Mouse (Mus musculus) bone marrow, adult 2 months (tissue): ENCODE data around the gene Ppp4r3a. TPM values are rescaled to one million over a fixed set of nuclear protein-coding genes. Genes with fewer than 3 reads are reported as not detected.
A peak's percentile ranks its signal among the peaks of the same experiment; 100 is the strongest.

ENCODE experiments used
- H3K27ac ChIP-seq: fragments of 200-500 bp; 2 replicates; pipeline ENCODE4 v1.5.1; 2012; ENCODE audit warnings: low read depth, mild to moderate bottlenecking, control low read depth, inconsistent platforms, low read length; ENCODE audit not compliant: control insufficient read depth, poor library complexity, insufficient read depth
- H3K4me1 ChIP-seq: fragments of 200-500 bp; 2 replicates; pipeline ENCODE4 v1.6.1; 2011; ENCODE audit warnings: low read length; ENCODE audit not compliant: control insufficient read depth, insufficient read depth
- H3K4me3 ChIP-seq: fragments of 200-500 bp; replicated peaks from 2 replicates; pipeline ENCODE3; 2011; ENCODE audit warnings: mild to moderate bottlenecking, low read depth, low read length, control low read depth; ENCODE audit not compliant: control insufficient read depth
- CTCF ChIP-seq: fragments of 200-500 bp; IDR thresholded peaks from 2 replicates; pipeline ENCODE4 v1.5.1; 2011; ENCODE audit warnings: low read length, control low read depth; ENCODE audit not compliant: control insufficient read depth, insufficient read depth
- POLR2A ChIP-seq: fragments of 200-500 bp; IDR thresholded peaks from 2 replicates; pipeline ENCODE4 v1.6.1; 2011; ENCODE audit warnings: low read depth, mild to moderate bottlenecking, control low read depth, low read length, borderline replicate concordance; ENCODE audit not compliant: control insufficient read depth
- WGBS: fragments of 180-500 bp; shearing (Covaris S2); methylation state at CpG from one replicate; pipeline ENCODE4 v1.1.7; 2018; 5-methylcytosine and 5-hydroxymethylcytosine counted together
- polyA plus RNA-seq: library from polyadenylated mRNA; stranded (reverse); fragments of >200 nt; gene quantifications from 2 replicates; pipeline ENCODE4 v1.2.4, GENCODE M21; 2011; ENCODE audit warnings: low replicate concordance; ENCODE audit not compliant: missing spikeins, insufficient read depth, insufficient read length

Ppp4r3a gene
- polyA plus RNA-seq, 1 experiment, result 45.0 TPM

DNA sequence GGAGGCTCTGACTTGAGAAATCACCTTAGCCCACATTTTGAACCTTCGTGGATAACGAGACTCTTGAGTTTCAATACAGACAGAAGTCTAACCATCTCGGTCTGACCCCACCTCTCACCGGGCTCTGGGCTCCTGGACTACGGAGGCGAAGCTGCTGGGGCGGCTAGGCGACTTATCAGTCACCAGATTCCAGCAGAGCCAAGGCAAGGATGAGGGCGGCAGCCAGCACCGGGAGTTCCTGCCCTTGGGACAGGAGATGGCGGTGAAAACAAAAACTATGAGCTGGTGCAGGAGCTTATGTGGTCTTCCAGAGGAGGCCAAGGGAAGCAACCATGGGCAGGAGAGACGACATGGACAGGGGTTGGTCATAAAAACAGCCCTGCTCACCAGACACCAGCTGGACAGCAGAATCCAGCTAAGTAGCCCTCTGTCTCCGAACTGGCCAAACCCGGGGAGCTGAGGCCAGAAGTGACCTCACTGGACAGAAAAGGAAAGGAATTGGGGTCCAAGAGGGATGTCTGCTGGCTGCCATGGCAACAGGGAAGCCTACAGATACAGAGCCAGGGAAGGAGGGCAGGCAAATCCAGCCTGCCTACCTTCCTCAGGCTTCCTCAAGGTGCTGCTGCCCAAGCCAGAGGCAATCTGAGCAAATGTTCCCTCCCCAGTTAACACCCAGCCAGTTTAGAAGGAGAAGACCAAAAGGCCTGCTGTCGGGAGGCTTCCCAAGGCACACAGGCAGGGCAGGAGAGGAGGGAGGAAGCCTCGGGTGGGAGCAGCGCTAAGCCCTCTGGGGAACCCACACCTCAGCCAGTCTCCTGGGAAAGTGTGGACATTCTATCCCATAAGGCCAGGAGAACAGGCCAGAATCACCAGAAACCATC, 71.1 kb downstream of the Ppp4r3a start:
- Histone ChIP-seq H3K4me1 (peaks cover 29% of the 10 kb centered on the region), H3K4me3 (no peak overlapping the region), H3K27ac (no peak overlapping the region; the same call in 1 of the 2 replicates)
- 79% methylated on average over 17 of the region's 17 CpGs for WGBS
- TF ChIP-seq CTCF (no peak), POLR2A (no peak)

DNA sequence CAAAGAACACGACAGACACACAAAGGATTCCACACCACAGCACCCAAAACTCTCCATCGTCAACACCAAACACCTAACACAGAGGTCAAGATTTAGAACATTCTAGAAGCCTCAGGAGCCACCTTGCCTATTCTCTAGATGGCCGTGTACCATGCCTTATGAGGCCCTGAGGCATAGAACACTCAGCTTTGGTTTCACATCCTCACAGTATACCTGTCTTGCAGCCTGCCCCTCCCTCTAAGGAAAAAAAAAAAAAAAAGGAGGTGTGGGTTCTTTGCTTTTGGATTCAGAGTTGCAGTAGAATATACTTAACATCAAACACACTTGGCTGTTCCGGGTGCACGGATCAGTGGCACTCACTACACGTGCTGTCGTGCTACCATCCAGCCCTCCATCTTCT, 72.5 kb downstream of the Ppp4r3a start:
- Histone ChIP-seq H3K27ac (no peak overlapping the region), H3K4me1 (peaks cover 25% of the 10 kb centered on the region), H3K4me3 (no peak overlapping the region)
- no peak for TF ChIP-seq POLR2A
- no peak for TF ChIP-seq CTCF
- WGBS, result 87% methylated on average over 7 of the region's 7 CpGs

DNA sequence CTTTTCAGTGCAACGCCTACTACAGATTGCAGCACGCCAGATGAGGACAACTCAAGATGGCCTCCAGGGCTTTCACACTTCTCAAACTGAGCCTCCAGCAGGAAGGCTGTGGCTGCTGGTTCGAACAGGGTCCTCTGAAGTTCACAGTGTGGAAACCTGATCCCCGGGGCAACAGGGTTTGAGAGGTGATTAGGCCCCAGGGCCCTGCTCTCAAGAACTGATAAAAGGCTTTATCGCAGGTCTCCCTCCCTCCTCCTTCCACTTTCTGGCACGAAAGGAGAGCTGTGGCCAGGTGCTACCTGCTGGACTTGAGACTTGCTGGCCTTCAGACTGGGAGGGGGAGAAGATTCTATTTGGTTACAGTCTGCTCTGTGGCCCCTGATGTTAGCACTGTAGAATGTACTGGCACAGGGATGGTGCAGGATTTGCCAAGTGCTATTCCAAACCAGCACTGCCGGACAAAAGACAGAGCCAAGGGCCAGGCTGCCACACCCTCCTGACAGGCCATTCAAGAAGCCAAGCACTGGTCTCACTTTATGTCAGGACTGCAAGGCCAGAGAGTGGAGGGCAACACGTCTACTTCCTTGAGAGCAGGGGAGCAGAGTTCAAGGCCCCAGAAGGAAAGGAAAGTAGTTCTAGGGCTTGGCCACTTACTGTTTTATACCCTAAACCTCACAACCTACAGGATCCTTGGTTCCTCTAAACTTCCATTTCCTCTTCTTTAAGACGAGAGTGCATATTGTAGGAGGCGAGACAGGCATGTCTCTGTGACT, 73.2 kb downstream of the Ppp4r3a start:
- WGBS, result 57% methylated on average over 10 of the region's 10 CpGs
- H3K4me3 ChIP-seq, result no peak overlapping the region
- H3K4me1 ChIP-seq, result peaks cover 25% of the 10 kb centered on the region
- TF ChIP-seq CTCF (no peak), POLR2A (no peak)
- H3K27ac ChIP-seq, result peak overlapping the region; percentile 46

DNA sequence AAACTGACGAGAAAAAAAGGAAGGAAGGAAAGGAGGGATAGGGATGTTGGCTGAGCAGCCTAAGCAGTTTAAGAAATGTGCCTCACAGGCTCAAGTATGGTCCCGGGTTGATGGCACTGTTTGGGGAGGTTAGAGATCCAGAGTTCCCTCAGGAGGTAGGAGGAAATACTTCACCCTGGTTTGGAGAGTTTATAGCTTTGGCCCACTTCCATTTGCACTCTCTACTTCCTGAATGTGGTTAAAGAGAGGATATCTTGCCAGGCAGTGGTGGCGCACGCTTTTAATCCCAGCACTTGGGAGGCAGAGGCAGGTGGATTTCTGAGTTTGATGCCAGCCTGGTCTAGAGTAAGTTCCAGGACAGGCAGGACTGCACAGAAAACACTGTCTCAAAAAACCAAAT, 74.3 kb downstream of the Ppp4r3a start:
- no peak overlapping the region for H3K4me3 ChIP-seq
- 37% methylated on average over 4 of the region's 4 CpGs for WGBS
- no peak for TF ChIP-seq POLR2A
- no peak for TF ChIP-seq CTCF
- H3K4me1 ChIP-seq, result peaks cover 24% of the 10 kb centered on the region
- no peak overlapping the region for H3K27ac ChIP-seq

DNA sequence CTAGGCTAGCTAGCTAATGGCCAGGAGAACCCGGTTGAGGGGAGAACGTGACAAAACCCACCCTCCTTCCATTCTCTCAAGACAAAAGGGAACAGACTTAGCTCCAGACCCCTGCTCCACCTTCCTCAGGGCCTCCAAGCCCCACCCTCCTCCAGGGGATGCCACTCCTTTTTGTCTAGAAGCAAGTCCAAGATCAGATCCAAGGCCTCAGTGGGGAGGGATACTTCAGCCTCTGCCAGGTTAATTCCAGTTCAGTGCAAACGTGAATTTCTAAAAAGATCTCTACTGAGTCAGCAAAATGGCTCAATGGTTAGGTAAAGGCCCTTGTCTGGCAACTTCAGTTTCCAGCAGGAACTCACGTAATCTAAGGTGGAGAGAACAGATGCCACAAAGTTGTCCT, 74.9 kb downstream of the Ppp4r3a start:
- Histone ChIP-seq H3K27ac (peak overlapping the region; percentile 24; the same call in 1 of the 2 replicates), H3K4me1 (peaks cover 20% of the 10 kb centered on the region), H3K4me3 (no peak overlapping the region)
- TF ChIP-seq POLR2A (no peak), CTCF (no peak)
- WGBS, result 64% methylated on average over 4 of the region's 4 CpGs

DNA sequence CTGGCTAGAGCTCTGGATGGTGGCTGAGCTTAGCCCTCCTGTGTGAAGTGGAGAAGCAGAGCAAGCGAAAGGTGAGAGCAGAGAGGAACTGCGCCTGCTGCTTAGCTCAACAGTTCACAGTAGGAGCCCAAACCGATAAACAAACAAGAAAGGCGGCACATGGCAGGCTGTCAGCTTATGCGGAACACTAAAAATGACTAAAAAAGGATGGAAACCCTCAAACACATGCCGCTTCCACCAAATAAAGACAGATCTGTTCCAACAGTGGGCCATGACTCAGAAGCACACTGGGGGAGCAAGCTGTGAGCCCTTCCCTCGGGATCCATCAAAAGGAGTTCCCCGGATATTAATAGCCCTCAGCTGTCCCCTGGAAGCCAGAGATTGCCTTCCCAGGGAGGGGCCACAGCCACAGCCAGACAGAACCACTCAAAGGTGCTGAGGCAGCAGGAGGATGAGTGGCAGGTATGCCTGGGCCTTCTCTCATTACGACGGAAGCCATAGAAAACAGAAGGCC, 75.5 kb downstream of the Ppp4r3a start:
- WGBS, result 67% methylated on average over 10 of the region's 10 CpGs
- Histone ChIP-seq H3K4me3 (no peak overlapping the region), H3K4me1 (peaks cover 23% of the 10 kb centered on the region), H3K27ac (peak overlapping the region; percentile 24)
- TF ChIP-seq POLR2A (no peak), CTCF (no peak)

DNA sequence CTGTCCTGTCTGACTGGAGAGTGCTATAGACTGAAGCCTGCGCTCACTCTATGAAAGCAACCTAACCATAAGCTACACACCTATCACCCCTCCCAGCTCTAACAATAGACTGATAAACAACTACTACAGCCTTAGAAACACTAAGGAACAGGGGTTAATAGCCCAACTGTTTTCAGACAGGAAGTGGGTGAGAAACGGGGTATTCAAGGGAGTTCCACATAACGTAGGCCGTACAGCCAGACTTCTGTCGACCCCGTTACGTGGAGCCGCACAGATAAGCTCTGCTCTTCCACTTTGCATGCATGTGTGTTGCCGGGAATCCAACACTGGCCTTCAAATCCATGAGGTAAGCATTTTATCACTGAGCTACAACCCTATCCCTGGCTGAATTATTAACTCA, 76.1 kb downstream of the Ppp4r3a start:
- Histone ChIP-seq H3K27ac (peak overlapping the region; percentile 24; the same call in 1 of the 2 replicates), H3K4me3 (no peak overlapping the region), H3K4me1 (peaks cover 23% of the 10 kb centered on the region)
- 26% methylated on average over 9 of the region's 9 CpGs for WGBS
- no peak for TF ChIP-seq POLR2A
- no peak for TF ChIP-seq CTCF

DNA sequence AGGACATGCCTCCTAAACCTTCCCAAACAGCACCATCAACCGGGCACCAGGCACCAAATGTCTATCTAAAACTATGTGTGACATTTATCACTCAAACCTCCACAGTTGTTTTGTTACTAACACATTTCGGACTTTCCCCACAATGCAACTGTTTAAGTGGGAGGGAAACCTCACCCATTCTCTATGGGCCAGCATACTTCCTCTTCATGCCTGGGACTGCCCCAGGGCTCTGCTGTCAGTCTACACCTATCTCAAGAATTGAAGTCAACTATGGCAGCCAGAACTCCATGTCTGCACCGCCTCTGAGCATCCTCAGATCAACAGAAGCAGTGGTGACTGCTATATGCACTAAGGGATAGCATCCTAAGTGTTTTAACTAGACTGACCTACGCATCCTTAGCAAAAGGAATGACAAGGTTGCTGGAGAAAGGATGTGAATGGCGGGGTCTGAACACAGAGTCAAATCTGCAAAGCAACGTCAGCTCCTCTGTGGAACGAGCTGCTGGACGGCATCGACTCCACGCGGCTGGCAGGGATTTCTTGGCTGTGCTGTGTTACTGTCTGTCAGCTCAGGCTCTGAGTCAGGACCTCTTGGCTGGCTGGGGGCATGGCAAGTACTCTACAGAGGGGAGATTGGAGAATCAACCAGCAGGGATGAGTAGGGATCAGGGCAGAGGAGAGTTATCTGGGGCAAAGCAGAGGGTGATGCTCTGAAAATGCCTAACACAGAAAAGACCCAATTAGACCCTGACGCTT, 77.7 kb downstream of the Ppp4r3a start:
- 80% methylated on average over 12 of the region's 12 CpGs for WGBS
- Histone ChIP-seq H3K27ac (peak overlapping the region; percentile 57), H3K4me1 (peaks cover 21% of the 10 kb centered on the region), H3K4me3 (no peak overlapping the region)
- TF ChIP-seq CTCF (no peak), POLR2A (no peak)
